Mouse (Mus musculus): ENCODE measurements around the gene Olfr1253.

Gene Olfr1253

GRCm38 (mm10) chr2:89756990-89757389, at the start of gene Olfr1253:
Gene Olfr1253, minus strand, starts transcription at chr2:89757090.
- DNase-seq (ENCODE audit: low read depth, low spot score), result no peak

- DNase-seq (ENCODE audit: low read depth, low spot score), result no peak
Measured at GRCm38 (mm10) chr2:89799583-89799982, 42.7 kb upstream of the Olfr1253 start.

DNA sequence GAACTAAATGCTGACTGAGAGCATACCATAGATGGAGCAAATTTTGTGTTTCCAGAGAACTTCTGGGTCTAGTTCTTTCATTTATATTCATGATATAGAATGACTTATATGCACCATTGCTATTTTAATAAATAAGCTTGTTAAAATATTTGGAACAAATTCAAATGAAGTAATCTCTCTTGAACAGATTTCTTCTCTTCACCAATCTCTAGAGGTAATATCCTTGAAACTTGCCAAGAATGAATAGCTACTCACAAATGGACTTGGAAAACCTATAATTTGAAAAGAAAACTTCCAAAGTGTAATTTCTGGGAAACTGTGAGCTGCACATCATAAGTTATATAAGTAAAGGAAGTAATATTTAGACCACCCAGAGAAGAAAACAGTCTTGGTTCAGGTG, 36.6 kb upstream of the Olfr1253 start, which contains the start of gene Olfr1254:
Gene Olfr1254, minus strand, starts transcription at position 101 of the 400 bp plus-strand sequence.
- DNase-seq (ENCODE audit: low read depth, low spot score), result no peak

DNA sequence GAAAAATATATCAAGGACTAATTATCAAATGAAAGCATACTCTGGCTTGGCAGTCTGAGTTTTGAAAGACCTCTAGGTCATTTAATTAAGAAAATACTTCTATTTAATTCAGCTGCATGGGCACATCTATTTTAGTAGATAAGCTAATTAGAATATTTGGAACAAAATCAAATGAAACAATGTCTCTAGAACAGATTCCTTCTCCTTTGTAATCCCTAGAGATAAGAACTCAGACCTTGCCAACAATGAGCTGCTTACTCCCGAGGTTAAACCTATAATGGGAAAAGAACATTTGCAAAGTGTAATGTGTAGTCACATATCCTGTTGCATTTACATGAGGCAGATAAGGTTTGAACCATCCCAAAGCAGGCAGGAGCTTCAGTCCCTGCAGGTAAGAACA, 32.0 kb downstream of the Olfr1253 start, which contains the start of gene Olfr1252:
Gene Olfr1252, minus strand, starts transcription at position 101 of the 400 bp plus-strand sequence.
- DNase-seq (ENCODE audit: low read depth, low spot score), result no peak

All from c-Kit-negative CD71-positive TER-119-positive erythroid progenitor cells, embryonic 14.5 days (primary cell).